Mouse (Mus musculus) small intestine, adult 2 months (tissue): ENCODE results near the gene Cct5.

Source experiments
- CTCF ChIP-seq: fragments of 200-500 bp; IDR thresholded peaks from 2 replicates; pipeline ENCODE4 v1.5.1; 2012; ENCODE audit warnings: low read depth, mild to moderate bottlenecking, control low read depth, inconsistent platforms, low read length, moderate library complexity, mixed read lengths; ENCODE audit not compliant: insufficient replicate concordance, insufficient read length; ENCODE audit errors: extremely low read depth
- POLR2A ChIP-seq: fragments of 200-500 bp; IDR thresholded peaks from 2 replicates; pipeline ENCODE4 v1.6.1; 2012; ENCODE audit warnings: low read depth, mild to moderate bottlenecking, control low read depth, inconsistent platforms, low read length, moderate library complexity

DNA sequence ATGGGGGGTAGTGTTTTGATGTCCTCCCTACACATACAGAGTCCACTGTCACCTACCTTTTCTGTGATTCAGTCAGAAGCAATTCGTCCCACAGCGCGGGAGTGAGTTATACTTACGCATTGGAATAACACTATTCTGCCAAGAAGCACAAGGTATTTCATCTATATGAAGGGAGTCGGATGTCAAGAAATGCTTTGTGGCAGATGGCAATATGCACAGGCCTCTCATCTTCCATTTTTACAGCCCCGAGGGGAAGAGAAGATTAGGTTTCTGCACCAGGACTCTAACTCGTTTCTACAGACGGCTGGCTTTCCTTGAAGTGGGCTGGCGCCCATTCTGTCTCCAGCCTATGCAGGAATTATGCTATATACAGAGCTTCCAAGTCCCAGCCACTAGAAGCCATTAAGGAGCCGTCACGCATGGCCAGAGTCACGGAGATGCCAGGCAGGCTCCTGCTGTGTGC is 29.8 kb upstream of the Cct5 start:
- TF ChIP-seq CTCF (no peak), POLR2A (no peak)
